Mouse (Mus musculus): ENCODE measurements around the gene Orm1. TPM values are rescaled to one million over a fixed set of nuclear protein-coding genes. Genes with fewer than 3 reads are reported as not detected.
"Not testable (repeated sequence)": the region's sequence is repeated elsewhere in the genome, so short reads cannot be mapped to it uniquely, and the experiment has no call there.

Gene Orm1
- polyA plus RNA-seq, 1 experiment from 2014 or later: 0.42 TPM

DNA sequence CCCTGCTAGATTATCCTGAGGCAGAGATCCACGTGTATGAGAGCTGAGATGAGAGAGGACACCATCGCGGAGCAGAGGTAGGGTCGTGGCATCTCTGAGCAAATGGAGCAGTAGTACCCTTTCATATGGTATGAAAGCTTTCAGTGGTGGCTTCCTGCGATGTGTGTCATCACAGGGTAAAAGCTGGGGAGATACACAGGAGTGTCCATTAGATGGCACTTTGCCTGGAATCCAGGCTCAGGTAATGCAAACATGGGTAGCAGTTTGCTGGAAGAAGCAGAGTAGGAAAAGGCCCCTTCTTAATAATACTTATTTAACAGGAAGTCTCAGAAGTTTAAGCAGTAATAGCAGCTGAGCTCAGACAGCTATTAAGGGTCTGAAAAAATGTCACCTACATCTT lies 30.3 kb upstream of the Orm1 start:
- no peak for ATAC-seq
- in situ Hi-C loops (cut with MboI; ENCODE audit: low pct_unique_long_range_greater_than_20kb): no loop called here
- CTCF ChIA-PET: interaction anchor here (1.5 to 2.2 kb wide), 2 partner anchors 92 to 99 kb away, joined by 4 to 9 read pairs; no protein-coding TSS in a partner anchor

DNA sequence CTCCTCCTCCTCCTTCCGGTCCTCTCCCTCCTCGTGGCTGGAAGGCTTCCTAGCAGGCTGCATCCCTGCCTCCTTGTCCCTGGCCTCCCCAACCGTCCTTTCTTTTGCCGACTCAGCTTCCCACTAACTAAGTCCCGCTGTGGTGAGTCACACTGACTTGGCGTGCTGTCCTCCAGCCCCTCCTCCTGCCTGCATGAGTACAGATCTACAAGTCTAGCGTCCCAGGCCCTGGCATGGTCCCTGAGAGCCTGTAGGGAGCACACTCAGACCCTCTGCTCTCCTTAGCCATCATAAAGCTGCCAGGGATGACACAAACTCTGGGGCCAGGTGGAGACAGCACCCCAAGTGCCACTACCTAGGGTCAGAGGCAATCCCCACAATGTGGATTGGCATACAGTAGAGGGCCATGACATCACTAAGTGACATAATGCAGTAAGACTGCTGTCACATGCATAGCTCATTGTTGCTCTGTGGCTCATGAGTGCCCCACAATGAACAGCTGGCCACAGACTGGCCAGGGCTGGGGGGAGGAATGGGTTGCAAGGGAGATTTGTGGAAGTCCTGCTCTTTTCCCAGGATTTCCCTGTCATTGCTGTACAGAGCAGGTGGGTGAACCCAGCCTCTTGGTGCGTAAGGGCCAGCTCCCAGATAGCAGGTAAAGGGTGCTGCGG lies 28.1 kb upstream of the Orm1 start:
- CTCF ChIA-PET: interaction anchor here (1.2 to 1.3 kb wide), 3 partner anchors 9 to 148 kb away, joined by 3 read pairs; no protein-coding TSS in a partner anchor
- H3K27me3 ChIP-seq: no peaks in the 10 kb centered on the region
- in situ Hi-C loops (cut with MboI; ENCODE audit: low pct_unique_long_range_greater_than_20kb): loop anchor here (5.0 kb wide), 1 partner anchor 154 kb away; no protein-coding TSS in a partner anchor
- POLR2A ChIA-PET: no interaction called here
- DNase-seq (ENCODE audit: low read depth, low spot score) (no peak), ATAC-seq (peak; percentile 65)
- TF ChIP-seq CTCF (IDR thresholded peaks at IDR 0.05): no peak

More for the DNA sequence above, 30.3 kb upstream of the Orm1 start:
- DNase-seq (ENCODE audit: low read depth, low spot score): no peak
- H3K27me3 ChIP-seq: no peaks in the 10 kb centered on the region
- TF ChIP-seq CTCF (IDR thresholded peaks at IDR 0.05): no peak
- POLR2A ChIA-PET: no interaction called here

DNA sequence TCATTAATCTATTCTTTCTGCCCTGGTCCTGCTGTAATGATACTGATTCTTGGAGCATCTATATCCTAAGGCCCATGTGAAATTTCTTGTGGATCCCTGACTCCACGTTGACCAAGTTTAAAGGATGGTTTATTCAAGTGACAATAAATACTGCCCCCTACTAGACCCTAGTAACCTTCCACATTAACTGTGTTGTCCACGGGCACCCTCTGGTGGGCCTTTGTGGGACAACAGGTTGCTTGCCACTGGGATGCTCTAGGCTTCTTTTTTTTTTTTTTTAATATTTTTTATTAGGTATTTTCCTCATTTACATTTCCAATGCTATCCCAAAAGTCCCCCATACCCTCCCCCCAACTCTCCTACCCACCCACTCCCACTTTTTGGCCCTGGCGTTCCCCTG lies 24.8 kb upstream of the Orm1 start:
- DNase-seq (ENCODE audit: low read depth, low spot score); POLR2A ChIA-PET; H3K27me3 ChIP-seq; ATAC-seq: not testable (repeated sequence)
- in situ Hi-C loops (cut with MboI; ENCODE audit: low pct_unique_long_range_greater_than_20kb): loop anchor here (5.0 kb wide), 1 partner anchor 157 kb away; no protein-coding TSS in a partner anchor
- CTCF ChIA-PET: interaction anchor here (0.6 to 2.3 kb wide), 6 partner anchors 53 to 161 kb away, joined by 3 to 13 read pairs (median 5); partner anchors contain the start of gene Kif12

DNA sequence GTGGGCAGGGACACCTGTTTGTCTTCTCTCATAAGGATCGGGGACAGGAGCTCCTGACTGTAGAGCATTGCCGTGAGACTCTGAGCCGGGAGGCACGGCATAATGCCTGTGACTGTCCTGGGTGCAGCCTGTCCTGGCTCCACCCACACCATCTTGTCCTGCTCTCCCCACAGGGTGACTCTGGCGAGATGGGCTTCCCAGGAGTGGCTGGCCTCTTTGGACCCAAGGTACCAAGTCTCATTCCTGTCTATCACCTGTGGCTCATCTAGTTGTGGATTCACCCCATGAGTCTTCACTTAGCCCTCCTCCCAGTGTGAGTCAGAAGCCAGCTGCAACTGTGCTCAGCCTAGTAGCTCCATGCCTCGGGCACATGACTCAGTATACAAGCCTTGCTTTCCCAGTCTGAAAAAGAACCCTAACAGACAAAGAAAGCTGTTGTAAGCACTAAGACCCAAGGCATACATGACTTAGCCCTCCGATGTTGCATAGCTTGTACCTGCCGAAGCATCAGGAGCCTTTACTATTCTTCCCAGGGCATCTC lies 21.0 kb upstream of the Orm1 start:
- no peak for TF ChIP-seq CTCF (IDR thresholded peaks at IDR 0.05)
- DNase-seq (ENCODE audit: low read depth, low spot score) (no peak), ATAC-seq (peak; percentile 85)
- POLR2A ChIA-PET: no interaction called here
- H3K27me3 ChIP-seq: no peaks in the 10 kb centered on the region
- CTCF ChIA-PET: interaction anchor here (1.0 to 1.8 kb wide), 2 partner anchors 109 to 165 kb away, joined by 4 to 6 read pairs; partner anchors contain the start of gene Col27a1
- in situ Hi-C loops (cut with MboI; ENCODE audit: low pct_unique_long_range_greater_than_20kb): no loop called here

DNA sequence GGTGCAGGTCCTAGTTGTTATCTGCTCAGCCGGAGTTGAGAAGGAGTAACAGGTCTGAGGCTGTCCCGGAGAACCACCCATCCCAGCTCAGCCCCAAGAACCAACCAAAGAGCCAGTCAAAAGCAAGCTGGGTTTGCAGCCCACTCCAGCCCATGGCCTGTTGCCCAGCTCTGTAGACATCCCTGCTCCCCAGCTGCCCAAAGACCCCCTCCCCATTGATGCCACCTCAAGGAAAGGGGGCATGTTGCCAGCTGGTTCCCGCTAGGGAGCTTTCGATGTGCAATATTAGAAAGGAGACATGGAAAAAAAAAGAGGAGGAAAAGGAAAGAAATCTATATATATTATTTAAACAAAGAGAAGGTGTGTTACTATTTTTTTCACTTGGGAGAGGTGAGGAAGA lies 11.0 kb upstream of the Orm1 start:
- CTCF ChIA-PET: no interaction called here
- no peaks in the 10 kb centered on the region for H3K27me3 ChIP-seq
- in situ Hi-C loops (cut with MboI; ENCODE audit: low pct_unique_long_range_greater_than_20kb): no loop called here
- TF ChIP-seq CTCF (IDR thresholded peaks at IDR 0.05): no peak
- DNase-seq (ENCODE audit: low read depth, low spot score) (no peak), ATAC-seq (no peak)
- POLR2A ChIA-PET: no interaction called here

DNA sequence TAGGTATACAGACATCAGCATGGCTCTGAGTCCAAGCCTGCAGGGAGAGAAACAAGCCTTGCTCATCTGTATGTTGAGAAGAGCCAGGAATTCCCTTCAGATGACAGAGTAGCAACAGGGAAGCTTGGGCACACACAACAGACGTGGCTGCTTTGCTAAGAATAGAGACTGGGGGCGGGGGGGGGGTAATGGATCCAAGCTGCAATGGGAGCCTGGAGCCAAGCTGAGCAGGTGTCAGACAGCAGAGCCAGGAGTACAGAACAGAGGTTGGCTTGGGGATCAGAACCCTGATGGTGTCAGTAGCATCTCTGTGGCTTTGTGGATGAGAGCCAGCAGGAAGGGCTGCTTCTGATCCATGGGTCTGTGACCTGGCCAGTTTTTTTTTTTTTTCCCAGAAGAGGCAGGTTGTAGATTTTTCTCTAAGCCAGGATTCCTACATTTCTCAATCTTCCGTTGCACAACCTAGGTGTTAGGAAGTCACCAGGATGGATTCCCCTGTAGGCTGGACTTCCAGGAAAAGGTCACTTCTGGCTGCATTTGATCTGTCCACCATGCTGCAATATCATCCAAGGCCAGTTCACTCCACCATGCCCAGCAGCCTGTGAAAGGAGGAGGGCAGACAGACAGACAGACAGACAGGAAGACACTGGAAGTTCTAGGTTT lies 5.8 kb upstream of the Orm1 start:
- no peaks in the 10 kb centered on the region for H3K27me3 ChIP-seq
- ATAC-seq (no peak), DNase-seq (ENCODE audit: low read depth, low spot score) (no peak)
- in situ Hi-C loops (cut with MboI; ENCODE audit: low pct_unique_long_range_greater_than_20kb): no loop called here
- CTCF ChIA-PET: no interaction called here
- POLR2A ChIA-PET: no interaction called here
- TF ChIP-seq CTCF (IDR thresholded peaks at IDR 0.05): no peak

DNA sequence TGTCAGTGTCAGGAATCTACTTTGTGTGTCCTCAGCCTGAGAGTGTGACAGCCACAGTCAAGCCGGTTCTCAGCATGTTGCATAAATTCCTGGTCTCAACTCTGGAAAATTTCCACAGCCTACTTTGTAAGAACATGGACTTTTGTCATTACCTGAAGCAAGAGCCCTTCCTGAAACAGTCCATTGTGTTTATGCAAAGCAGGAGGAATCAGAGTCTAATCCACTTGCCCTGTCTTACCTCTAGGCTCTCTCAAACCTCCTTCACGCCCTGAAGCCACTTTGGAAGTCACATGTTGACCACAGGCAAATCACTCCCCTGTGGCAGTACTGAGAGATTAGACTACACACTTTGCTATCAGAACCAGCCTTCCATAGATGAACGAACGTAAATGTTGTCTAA lies 1.9 kb upstream of the Orm1 start:
- DNase-seq (ENCODE audit: low read depth, low spot score) (no peak), ATAC-seq (no peak)
- H3K27me3 ChIP-seq: no peaks in the 10 kb centered on the region
- in situ Hi-C loops (cut with MboI; ENCODE audit: low pct_unique_long_range_greater_than_20kb): no loop called here
- ChIA-PET CTCF (no interaction called here), POLR2A (no interaction called here)
- TF ChIP-seq CTCF (IDR thresholded peaks at IDR 0.05): no peak

DNA sequence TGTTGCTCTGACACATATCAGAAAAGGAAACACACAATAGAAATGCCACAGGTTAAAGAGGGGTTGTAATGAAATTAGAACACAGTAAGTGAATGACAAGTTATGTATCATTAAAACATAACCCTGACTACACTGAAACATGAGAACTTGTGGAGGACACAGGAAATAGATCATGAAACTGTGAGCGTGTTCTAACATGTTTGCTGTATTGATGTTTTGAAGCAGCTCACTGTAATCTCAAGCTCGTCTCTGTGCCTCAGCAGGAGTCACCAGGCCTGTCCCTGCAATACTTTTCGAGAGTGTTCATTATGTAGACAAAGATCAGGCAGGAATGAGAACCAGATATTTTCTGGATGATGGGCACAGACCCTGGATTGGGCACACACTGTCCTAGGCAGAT lies 752 bp upstream of the Orm1 start:
- ChIA-PET POLR2A (interaction anchor here (1.2 kb wide), 1 partner anchor 11 kb away, joined by 4 read pairs; no protein-coding TSS in a partner anchor), CTCF (no interaction called here)
- TF ChIP-seq CTCF (IDR thresholded peaks at IDR 0.05): no peak
- DNase-seq (ENCODE audit: low read depth, low spot score) (no peak), ATAC-seq (no peak)
- H3K27me3 ChIP-seq: no peaks in the 10 kb centered on the region
- in situ Hi-C loops (cut with MboI; ENCODE audit: low pct_unique_long_range_greater_than_20kb): no loop called here

DNA sequence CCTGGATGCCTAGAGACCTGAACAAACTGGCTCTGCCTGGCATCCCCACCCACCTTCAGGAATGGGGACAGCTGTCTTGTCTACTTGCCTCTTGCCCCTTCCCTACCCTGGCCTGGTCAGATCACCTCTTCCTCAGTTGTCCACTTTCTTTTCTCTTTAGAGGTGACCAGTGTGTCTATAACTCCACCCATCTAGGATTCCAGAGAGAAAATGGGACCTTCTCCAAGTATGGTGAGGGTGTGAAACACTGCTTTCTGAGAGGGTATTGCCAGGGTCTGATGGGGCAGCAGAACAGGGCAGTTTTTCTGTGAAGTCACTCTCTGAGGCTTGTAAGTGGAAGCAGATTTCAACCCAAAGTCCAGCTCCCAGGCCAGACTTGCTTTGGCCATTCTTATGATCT lies 901 bp downstream of the Orm1 start:
- in situ Hi-C loops (cut with MboI; ENCODE audit: low pct_unique_long_range_greater_than_20kb): no loop called here
- no peak for DNase-seq (ENCODE audit: low read depth, low spot score)
- no peak for ATAC-seq
- POLR2A ChIA-PET: interaction anchor here (1.1 kb wide), 1 partner anchor 9 kb away, joined by 3 read pairs; no protein-coding TSS in a partner anchor
- no peak for TF ChIP-seq CTCF (IDR thresholded peaks at IDR 0.05)
- CTCF ChIA-PET: interaction anchor here (1.1 kb wide), 1 partner anchor 9 kb away, joined by 3 read pairs; no protein-coding TSS in a partner anchor
- H3K27me3 ChIP-seq: no peaks in the 10 kb centered on the region

DNA sequence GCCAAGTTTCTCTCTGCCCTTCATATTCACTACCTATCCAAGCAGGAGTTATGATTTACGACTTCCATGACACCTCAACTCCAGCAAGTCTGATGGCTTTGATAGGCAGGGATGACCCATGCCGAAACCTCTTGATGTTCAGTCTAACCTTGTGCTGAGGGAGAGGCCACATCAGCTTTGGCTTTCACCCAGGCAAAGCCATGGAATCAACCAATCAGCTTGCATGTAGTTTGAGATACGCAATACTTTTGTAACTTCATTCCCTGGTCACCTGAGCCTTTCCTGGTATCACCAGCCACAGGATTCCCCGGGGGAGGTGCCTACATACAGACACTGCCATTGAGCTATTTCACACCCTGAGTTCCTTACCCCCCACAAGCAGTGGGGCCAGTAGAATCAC lies 2.3 kb downstream of the Orm1 start:
- DNase-seq (ENCODE audit: low read depth, low spot score) (no peak), ATAC-seq (no peak)
- ChIA-PET CTCF (interaction anchor here (1.0 kb wide), 1 partner anchor 22 kb away, joined by 3 read pairs; no protein-coding TSS in a partner anchor), POLR2A (interaction anchor here (1.1 kb wide), 1 partner anchor 8 kb away, joined by 3 read pairs; no protein-coding TSS in a partner anchor)
- TF ChIP-seq CTCF (IDR thresholded peaks at IDR 0.05): no peak
- H3K27me3 ChIP-seq: no peaks in the 10 kb centered on the region
- in situ Hi-C loops (cut with MboI; ENCODE audit: low pct_unique_long_range_greater_than_20kb): no loop called here

DNA sequence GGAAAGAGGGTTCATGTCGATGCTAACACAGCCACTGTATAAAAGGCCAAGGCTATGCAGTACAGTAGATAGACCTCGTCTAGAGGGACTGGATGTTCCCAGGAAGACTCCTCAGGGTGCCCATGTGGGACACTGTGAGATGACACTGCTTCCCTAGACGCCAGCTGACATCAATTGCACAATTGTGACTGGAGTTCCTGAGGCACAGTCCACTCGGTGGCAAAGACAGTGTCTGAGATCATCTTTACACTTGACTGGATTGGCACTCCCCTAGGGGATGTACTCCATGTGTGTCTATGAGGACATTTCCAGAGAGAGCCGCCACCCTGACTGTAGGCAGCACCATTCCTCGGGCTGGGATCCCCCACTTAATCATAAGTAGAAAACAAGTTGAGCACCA lies 4.2 kb downstream of the Orm1 start:
- ChIA-PET CTCF (no interaction called here), POLR2A (interaction anchor here (0.6 to 1.0 kb wide), 2 partner anchors 9 to 18 kb away, joined by 3 to 4 read pairs; no protein-coding TSS in a partner anchor)
- DNase-seq (ENCODE audit: low read depth, low spot score): no peak
- H3K27me3 ChIP-seq: no peaks in the 10 kb centered on the region
- no peak for ATAC-seq
- no peak for TF ChIP-seq CTCF (IDR thresholded peaks at IDR 0.05)
- in situ Hi-C loops (cut with MboI; ENCODE audit: low pct_unique_long_range_greater_than_20kb): no loop called here

All from Patski (cell line).